Mouse (Mus musculus): Measurements from ENCODE around the gene Prss8. TPM values are rescaled to one million over a fixed set of nuclear protein-coding genes. Genes with fewer than 3 reads are reported as not detected.
A peak's percentile ranks its signal among the peaks of the same experiment; 100 is the strongest.
"Not testable (repeated sequence)": the region's sequence is repeated elsewhere in the genome, so short reads cannot be mapped to it uniquely, and the experiment has no call there.

Prss8 gene
- total RNA-seq (2021) = 0.22 and 0.30 TPM in 2 replicates
- long read RNA-seq, experiment 1 = 0 reads
- long read RNA-seq, experiment 2 = 0 reads

DNA sequence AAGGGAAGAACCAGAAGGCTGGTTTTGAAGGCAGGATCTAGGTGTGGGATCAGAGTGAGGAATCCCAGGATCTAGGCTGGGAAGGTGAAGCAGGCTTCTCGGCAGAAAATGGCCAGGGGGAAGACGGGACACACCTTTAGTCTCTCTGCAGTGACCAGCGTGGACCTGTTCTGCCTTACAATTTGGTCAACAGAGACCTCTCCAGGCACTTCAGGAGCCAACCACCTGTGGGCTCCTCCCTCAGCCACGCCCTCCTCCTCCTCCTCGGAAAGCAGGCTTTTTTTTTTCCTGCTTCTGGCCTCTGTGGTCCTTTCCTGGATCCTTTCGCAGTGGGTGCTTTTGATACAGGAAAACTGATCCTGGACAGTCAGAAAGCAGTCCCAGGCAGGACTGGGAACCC lies at the start of gene Prss8:
Gene Prss8, minus strand, starts transcription at position 182 of the 400 bp plus-strand sequence.
- no peak for DNase-seq

DNA sequence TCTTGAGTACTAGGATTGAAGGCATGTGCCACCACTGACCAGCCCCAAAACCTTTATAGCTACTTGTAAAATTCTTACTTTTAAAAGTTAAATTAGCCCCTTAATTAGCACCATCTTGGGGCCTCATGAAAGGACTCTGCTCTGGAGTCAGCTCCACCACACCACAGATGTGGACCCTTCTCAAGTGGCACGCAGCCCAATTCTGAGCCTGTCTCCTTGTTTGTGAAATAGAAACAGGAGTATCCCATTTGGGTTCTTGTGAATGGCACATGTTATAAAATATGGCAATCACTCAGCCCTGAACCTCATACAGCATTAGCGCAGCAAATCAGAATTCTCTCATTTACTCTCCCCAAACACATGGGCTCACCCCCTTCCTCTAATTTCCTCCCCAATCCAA lies 49.0 kb upstream of the Prss8 start:
- DNase-seq = no peak

GRCm38 (mm10) chr7:127974413-127974930 lies 44.6 kb upstream of the Prss8 start:
- DNase-seq = peak; percentile 44

DNA sequence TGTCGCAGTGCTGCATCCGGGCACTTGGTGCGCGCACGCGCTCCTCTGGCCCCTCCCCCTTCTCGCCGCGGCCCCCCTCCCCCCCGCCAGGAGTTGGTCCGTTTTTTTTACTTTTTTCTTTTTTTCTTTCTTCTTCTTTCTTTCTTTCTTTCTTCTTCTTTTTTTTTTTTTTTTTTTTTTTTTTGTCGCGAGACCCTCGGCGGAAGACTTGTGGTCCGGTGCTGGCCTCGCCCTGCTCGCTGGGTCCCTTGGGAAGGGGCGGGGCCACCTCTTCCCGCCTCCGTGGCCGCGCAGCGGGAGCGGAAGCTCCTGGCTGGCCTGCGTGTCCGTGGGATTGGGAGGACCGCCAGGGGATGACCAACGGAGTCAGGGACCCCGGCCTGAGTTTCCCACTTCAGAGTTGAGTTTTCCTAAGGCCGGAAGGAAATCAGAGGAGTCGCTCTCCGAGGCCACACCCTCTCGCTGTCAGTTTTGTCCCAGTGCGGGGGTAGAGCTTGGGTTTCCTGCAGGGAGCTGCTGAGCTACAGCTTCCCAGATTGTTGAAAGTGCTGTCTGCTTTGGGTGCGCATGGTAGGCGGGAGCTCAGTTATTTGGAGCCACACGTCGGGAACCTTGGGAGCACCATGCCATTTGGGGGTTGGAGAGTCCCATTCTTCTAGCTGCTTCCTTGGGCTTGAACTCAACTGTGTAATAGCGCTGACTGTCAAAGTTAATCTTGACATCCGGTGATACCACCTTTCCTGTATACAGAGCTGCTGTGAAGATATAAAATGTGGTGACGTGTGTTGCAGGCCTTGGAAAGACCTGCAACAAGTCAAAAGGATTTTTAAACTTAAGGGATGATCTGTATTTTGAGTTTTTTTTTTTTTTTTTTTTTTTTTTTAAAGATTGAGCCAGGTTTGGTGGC lies 38.3 kb upstream of the Prss8 start:
- DNase-seq = peak; percentile 90

DNA sequence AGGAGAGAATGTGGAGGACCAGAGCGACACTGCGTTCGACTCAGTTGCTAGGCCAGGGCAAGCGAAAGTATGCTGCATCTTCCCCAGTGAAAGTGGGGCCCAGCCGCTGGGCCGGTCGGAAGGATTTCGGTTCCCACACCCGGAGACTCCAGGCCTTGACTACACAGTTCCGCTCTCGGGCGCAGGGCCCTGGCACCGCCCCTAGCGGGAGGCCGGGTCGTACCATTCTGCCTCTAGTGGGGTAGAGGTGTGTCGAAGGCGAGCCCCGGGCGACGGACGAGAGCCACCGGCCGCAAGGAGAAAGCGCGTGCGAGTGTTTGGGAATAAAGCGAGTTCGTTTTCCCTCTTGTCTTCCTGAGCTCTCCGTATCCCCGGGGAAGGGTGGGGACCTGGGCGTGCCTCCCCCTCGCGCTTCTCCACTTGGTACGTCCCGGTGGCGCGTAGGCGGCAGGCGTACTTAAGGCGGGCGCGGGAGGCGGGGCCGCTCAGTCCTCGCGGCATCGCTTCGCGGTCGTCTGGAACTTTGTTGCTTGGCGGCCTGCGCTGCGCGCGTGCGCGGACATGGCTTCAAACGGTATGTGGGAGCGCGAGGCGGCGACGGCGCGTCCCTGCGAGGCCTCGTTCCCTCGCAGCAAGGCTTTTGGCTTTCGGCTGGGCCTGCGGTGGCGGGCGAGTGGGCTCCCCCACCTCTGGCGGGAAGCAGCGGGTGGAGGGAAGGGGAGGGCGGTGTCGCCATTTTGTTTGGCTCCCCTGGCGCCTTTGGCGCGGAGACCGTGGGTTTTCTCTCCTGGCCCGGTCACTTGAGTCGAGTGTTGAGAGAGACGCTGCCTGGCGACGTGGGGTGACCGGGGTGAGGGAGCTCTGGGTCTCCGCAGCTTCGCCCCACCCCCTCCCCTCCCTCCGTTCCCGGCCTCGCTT lies 37.4 kb upstream of the Prss8 start, which contains the start of gene Fus:
Gene Fus, plus strand, starts transcription at position 454 of the 918 bp plus-strand sequence.
- DNase-seq = peak; percentile 98

GRCm38 (mm10) chr7:127966371-127966918 lies 36.5 kb upstream of the Prss8 start:
- DNase-seq = peak; percentile 35

DNA sequence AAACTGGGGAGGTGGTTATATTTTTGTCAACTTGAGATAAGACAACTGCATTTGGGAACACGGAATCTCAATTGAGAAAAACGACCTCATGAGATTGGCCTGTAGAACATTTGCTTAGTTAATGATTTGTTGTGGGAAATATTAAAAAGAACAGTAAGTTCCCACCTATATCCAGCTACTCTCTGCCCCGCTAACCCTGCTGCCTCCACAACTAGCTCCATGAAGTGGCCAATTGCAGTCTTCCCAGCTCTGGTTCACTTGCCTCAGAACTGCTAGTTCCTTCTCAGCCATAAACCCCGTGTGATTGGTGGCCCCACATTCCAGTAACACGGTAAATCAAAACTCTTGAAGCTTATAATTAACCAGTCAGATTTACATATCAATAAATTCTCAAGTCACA lies 29.5 kb upstream of the Prss8 start:
- DNase-seq = no peak

GRCm38 (mm10) chr7:127952864-127953581 lies 23.1 kb upstream of the Prss8 start:
- DNase-seq = no peak

- DNase-seq = no peak
Measured at GRCm38 (mm10) chr7:127946470-127947023, 16.6 kb upstream of the Prss8 start, which contains the start of gene Prss36. Prss36 (minus strand) TSS chr7:127946725.

- DNase-seq = peak; percentile 63
Measured at GRCm38 (mm10) chr7:127944614-127945013, 14.7 kb upstream of the Prss8 start.

DNA sequence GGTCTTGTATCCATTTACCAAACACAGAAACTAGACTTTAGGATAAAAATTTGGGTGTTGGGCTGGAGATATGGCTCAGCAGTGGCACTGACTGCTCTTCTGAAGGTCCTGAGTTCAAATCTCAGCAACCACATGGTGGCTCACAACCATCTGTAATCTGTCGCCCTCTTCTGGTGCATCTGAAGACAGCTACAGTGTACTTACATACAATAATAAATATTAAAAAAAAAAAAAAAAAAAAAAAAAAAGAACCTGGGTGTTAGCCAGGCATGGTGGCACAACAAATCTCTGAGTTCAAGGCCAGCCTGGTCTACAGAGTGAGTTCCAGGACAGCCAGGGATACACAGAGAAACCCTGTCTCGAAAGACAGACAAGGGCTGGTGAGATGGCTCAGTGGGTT lies 12.2 kb upstream of the Prss8 start:
- not testable (repeated sequence) for DNase-seq

- DNase-seq = no peak
Measured at GRCm38 (mm10) chr7:127936216-127936884, 6.4 kb upstream of the Prss8 start.

DNA sequence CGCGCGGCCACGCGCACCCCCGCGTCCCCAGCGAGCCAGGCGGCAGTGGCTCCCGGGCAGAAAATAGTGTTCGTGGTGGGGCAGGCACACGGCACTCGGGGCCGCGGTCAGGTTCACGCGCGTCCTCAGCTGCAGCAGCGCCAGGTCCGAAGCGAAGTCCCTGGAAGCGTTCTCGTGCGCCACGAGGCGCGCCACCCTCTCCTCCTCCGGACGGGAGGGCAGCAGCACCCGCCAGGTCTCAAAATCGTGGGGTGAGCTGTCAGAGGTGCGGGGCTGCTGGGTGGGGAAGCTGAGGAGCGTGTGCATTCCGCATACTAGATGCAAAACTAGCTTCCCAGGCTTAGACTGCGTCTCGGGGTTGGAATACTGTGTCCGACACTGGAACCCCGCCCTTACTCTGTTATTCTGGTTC lies 5.8 kb upstream of the Prss8 start:
- no peak for DNase-seq

DNA sequence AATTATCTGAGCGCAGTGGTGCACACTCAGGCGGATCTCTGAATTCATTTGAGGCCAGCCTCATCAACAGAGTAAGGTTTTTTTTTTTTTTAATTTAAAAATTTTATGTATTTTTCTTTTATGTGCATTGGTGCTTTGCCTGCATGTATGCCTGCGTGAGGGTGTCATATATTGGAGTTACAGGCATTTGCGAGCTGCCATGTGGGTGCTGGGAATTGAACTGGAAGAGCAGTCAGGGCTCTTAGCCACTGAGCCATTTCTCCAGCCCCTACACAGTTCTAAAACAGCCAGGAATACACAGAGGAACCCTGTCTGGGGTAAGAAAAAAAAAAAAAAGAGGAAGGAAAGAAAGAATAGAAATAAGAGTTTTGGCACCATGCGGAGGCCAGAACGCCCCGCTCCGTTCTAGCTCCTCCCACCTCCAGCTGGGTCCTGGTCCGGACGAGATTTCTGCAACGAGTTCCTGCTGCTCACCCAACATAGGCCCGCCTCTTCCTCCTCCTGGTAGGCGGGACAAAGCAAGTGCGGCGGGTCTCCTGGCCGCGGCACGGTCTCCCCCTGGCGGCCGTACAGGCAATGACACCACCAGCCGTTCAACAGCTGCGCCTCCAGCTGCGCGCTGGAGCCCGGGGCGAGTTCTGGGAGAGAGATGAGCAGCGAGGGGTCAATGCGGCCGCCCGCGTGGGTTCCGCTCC lies 5.3 kb upstream of the Prss8 start:
- DNase-seq = peak; percentile 97

DNA sequence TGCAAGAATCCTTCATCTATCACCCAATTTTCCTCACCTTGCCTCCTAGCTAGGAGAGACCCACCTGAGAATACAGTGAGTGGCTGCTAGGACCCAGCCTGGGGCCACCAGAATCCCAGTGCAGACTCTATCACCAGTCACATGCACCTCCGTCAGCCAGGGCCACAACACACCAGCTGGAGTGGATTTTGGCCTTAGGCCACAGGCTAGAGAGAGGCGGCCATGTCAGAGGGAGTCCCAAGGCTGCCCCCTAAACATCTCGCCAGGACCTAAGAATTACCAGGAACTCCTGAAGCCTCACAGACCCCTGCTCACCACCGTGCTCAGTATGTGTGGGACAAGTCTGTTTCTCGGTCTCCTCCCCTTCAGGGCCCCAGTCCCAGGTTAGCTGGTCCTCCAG lies 4.2 kb upstream of the Prss8 start:
- DNase-seq = no peak

DNA sequence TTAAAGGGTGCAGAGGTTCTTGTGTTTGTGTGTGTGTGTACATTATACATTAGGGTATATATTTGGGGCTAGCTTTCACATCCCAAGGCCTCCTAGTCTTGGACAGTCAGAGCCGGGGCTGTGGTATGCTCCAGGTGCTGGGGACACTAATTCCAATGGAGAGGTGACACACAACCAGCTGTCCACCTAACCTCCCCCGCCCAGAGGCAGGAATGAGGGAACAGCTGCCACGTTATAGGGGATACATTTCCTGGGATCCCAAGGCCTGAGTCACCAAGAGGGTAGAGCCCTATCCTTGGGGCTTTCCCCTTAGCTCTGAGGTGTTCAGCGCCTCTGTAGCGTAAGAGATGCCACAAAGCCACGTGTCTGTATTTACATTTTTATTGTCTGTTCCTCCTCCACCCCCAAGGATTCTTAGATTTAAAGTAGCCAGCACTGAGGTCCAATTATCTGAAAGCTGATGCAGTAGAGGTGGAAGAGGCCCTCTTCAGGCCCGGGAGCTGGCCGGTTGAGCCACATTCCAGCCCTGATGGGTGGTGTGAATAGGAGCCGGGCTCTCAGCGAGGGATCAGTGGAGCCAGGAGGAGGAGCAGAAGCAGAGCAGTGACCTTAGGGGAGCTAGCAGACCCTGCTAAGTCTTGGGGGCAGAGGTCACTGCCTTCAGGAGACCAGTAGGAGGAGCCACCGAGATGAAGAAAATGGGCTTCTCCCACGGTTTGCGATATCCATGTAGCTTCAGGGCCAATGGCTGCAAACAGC lies 2.5 kb upstream of the Prss8 start:
- no peak for DNase-seq

DNA sequence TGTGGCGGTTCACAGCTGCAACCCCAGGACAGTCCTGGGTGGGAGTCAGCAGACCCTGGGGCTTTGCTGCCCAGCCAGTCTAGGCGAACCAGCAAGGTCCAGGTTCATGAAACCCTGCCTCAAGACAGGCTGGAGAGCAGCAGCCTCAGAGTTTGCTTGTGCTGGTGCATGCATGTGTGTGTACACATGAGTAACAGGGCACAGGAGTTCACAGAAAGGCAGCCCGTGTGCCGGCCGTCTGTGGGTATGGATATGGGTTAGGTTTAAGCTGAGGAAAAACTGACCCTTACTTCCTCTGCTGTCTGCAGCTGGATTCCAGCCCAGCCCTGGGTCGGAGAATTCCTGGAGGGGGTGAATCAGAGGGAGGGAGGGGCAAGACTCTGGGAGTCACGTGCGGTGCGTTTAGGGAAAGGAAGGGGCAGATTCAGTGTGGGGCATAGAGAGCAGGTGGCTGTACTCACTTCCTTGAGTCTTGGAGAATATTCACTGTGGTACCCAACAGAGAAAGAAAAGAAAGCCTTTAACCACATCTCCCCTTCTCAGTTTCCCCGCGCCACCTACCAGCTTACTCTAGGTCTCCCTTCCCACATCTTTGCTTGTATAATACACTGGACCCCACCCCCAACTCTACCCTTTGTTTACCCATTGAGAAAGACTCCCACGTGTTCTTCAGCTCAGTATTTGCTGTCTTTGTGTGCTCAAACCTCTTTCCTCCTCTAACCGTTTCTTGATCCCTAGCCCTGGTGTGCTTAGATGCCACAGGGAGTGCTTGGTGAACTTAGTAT lies 1.6 kb upstream of the Prss8 start:
- peak; percentile 74 for DNase-seq

DNA sequence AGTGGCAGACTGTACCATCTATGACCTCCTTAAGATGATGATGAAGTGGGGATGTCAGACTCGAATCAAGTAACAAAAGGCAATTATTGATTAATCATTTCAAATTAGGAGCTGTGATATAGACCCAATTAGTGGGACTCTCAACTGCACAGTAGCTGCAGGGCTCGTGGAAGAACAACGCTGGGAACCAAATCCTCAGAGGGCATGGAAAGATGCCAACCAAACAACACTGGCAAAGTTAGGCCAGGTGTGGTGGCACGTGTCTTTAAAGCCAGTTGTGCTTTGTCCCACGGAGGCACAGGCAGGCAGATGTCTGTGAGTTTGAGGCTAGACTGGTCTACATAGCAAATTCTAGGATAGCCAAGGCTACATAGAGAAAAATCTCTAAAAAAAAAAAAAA lies 732 bp upstream of the Prss8 start:
- DNase-seq = no peak
